Mouse (Mus musculus) heart, postnatal 14 days (tissue): Measurements from ENCODE around the gene Vmn1r165. TPM values are rescaled to one million over a fixed set of nuclear protein-coding genes. Genes with fewer than 3 reads are reported as not detected.
"Not testable (repeated sequence)": the region's sequence is repeated elsewhere in the genome, so short reads cannot be mapped to it uniquely, and the experiment has no call there.

Experiments used
- DNase-seq, 2 experiments: peaks; one replicate each; pipeline ENCODE4 v3.0.0; 2021 to 2022
- intact Hi-C: fragments of 180-260 bp; cut with DNase I; formaldehyde crosslinking; loops from one replicate; pipeline ENCODE4 v1.15.1; 2025
- long read RNA-seq, 2 experiments: library from polyadenylated mRNA; stranded (forward); transcript quantifications; one replicate each; pipeline ENCODE4 v2.0.0; 2021
- total RNA-seq, 2 experiments: library from RNA; stranded (reverse); gene quantifications; 2 replicates each; pipeline ENCODE4 v1.2.3; 2021

Vmn1r165 gene
- total RNA-seq = not detected
- long read RNA-seq, experiment 1 = 0 reads
- long read RNA-seq, experiment 2 = 0 reads

DNA sequence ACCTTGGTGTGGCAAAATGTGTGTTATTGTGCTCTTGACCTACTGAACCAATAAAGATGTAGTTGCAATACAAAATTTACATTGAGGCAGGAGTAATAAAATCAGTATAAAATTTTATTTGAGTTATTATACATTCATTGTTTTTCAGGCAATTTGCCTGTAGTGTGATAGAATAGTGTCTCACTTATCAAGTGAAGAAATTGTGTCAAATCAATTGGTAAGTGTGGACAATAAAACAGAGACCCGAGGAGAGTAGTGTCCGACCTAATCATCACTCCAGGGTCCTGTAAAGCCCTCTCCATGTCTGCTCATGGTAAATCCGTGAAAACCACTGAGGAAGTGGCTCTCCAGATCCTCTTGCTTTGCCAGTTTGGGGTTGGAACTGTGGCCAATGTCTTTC, at the start of gene Vmn1r165:
TSS of gene Vmn1r165 (plus strand) at position 301 of the 400 bp plus-strand sequence.
- intact Hi-C loops, DNase-seq: not testable (repeated sequence)

DNA sequence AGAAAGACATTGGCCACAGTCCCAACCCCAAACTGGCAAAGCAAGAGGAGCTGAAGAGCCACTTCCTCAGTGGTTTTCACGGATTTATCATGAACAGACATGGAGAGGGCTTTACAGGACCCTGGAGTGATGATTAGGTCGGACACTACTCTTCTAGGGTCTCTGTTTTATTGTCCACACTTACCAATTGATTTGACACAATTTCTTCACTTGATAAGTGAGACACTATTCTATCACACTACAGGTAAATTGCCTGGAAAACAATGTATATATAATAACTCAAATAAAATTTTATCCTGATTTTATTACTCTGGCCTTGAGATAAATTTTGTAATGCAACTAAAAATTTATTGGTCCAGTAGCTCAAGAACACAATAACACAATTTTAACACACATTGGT, 34.5 kb downstream of the Vmn1r165 start, which contains the start of gene Vmn1r166:
TSS of gene Vmn1r166 (minus strand) at position 101 of the 400 bp plus-strand sequence.
- intact Hi-C loops, DNase-seq: not testable (repeated sequence)

Other genes with a start within 250 kb of the Vmn1r165 start
- gene Gm4214, start 232.7 kb upstream of the Vmn1r165 start, total RNA-seq = not detected
- not detected for gene Gm4216, start 197.4 kb upstream of the Vmn1r165 start, total RNA-seq
- not detected for gene Vmn1r163, start 161.8 kb upstream of the Vmn1r165 start, total RNA-seq
- not detected for gene Gm8720, start 149.9 kb upstream of the Vmn1r165 start, total RNA-seq
- gene Gm10662, start 72.9 kb upstream of the Vmn1r165 start, total RNA-seq = not detected
- not detected for gene Vmn1r166, start 34.4 kb downstream of the Vmn1r165 start, total RNA-seq
- gene Gm6902, start 61.6 kb downstream of the Vmn1r165 start, total RNA-seq = not detected
- gene Nlrp4e, start 83.9 kb downstream of the Vmn1r165 start, total RNA-seq = not detected
- under 1 TPM in 1 of 2 experiments, not detected in 1; 0.12 TPM for gene Nlrp5, start 168.6 kb downstream of the Vmn1r165 start, total RNA-seq